ENCODE assay signal across 31 mouse cellular contexts in the genomic region with DNA sequence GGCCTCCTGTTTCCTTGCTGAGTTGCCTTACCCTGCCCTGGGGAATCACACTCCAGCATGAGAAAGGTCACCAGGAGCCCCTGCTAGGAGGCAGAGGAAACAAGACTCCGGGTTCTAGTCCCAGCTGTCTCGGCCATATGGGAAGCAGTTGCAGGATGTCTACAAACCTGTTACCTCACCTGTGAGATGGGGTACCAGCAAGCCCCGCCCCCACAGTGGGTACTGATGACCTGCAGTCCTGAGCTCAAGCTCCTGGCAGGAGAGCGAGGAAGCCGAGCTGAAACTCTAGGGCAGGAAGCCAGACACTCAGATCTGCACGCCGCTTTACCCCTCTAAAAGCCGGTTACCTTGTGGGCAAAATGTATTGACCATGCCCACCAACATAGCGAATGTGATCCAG. TPM values are rescaled to one million over a fixed set of nuclear protein-coding genes. Genes with fewer than 3 reads are reported as not detected.
DNase-seq lines count a peak whose midpoint lies in the region; ATAC-seq and TF ChIP-seq lines count a peak whose summit lies in the region.
"Had no signal": no experiment of that assay in that cellular context is flagged by ENCODE, and none has a peak within 500 bp of the region (broad histone marks: within the 10 kb centered on the region; RNA-seq: fewer than 3 reads in every experiment).

No protein-coding gene starts in this region.

- no peak for DNase-seq in cerebellum, postnatal 4 days (ENCODE audit: low spot score in 2 of 2)
- DNase-seq in left cerebral cortex, postnatal 4 days = peak; percentile 29
- DNase-seq in left cerebral cortex, postnatal 10 days (ENCODE audit: extremely low spot score in 1 of 2, low spot score in 2 of 2) = no peak
- peak; percentile 71 to 79 for DNase-seq in cerebellum, adult 2 months
- DNase-seq in cerebellum, postnatal 14 days = peak; percentile 45 to 50
- no peak for DNase-seq in layer of hippocampus, adult 11-12 months (ENCODE audit: low spot score)
- no peak for DNase-seq in forebrain, embryonic 14.5 days (ENCODE audit: low spot score)
- DNase-seq: adrenal gland, adult 2 months; adrenal gland, postnatal 36 days; embryo, embryonic 11 days; forebrain, postnatal 0 days; gastrocnemius, postnatal 25 days; heart, postnatal 14 days; kidney, adult 8-10 months; kidney, postnatal 10 days; layer of hippocampus, adult 9-11 months; liver; lung, adult 2 months; lung, postnatal 10 days; midbrain, embryonic 14.5 days; right cerebral cortex, postnatal 25 days; thymus, postnatal 14 days had no signal

- no peak for TF ChIP-seq POLR2A in cerebellum, adult 2 months (IDR thresholded peaks at IDR 0.05; ENCODE audit: borderline replicate concordance, insufficient read depth, low read length)

- no peak overlapping the region for H3K4me2 ChIP-seq in forebrain, embryonic 14.5 days (ENCODE audit: low read length)
- H3K4me2 ChIP-seq: embryonic facial prominence, embryonic 12.5 days; intestine, embryonic 15.5 days; neural tube, embryonic 15.5 days; stomach, embryonic 15.5 days had no signal

- H3K4me1 ChIP-seq in cerebellum, adult 2 months (ENCODE audit: control insufficient read depth, insufficient read depth, low read length) = peaks cover 5% of the 10 kb centered on the region; the same call in 1 of the 2 replicates
- peaks cover 8% of the 10 kb centered on the region for H3K4me1 ChIP-seq in forebrain, embryonic 14.5 days (ENCODE audit: control insufficient read depth, insufficient read depth, low read length)
- H3K4me1 ChIP-seq: stomach, embryonic 15.5 days had no signal

- peak; percentile 45; the same call in 1 of the 2 replicates for ATAC-seq in cerebellum, adult (ENCODE audit: insufficient number of reproducible peaks, low FRiP score, low TSS enrichment)
- no peak for ATAC-seq in forebrain, embryonic 14.5 days
- ATAC-seq: activated CD4-positive, CD25-positive, alpha-beta regulatory T cell, adult 4 months; forebrain, postnatal 0 days; hindbrain, postnatal 0 days; intestine, embryonic 15.5 days had no signal

- no peak overlapping the region for H3K27ac ChIP-seq in cerebellum, adult 2 months (ENCODE audit: insufficient read depth, low read length)
- H3K27ac ChIP-seq in forebrain, embryonic 14.5 days (ENCODE audit: low read depth, low read length) = no peak overlapping the region
- H3K27ac ChIP-seq: embryonic facial prominence, embryonic 12.5 days; hindbrain, postnatal 0 days; intestine, embryonic 15.5 days; liver, embryonic 14.5 days; macrophage; neural tube, embryonic 15.5 days; stomach, embryonic 15.5 days had no signal

- H3K4me3 ChIP-seq in cerebellum, adult 2 months (replicated peaks; ENCODE audit: insufficient read depth, low read depth, low read length) = no peak overlapping the region
- no peak overlapping the region for H3K4me3 ChIP-seq in forebrain, embryonic 14.5 days (ENCODE audit: low read depth, low read length)
- H3K4me3 ChIP-seq: embryonic facial prominence, embryonic 12.5 days; intestine, embryonic 15.5 days; neural tube, embryonic 15.5 days; stomach, embryonic 15.5 days had no signal

- no peaks in the 10 kb centered on the region for H3K27me3 ChIP-seq in cerebellum, adult 2 months (ENCODE audit: control insufficient read depth, insufficient read depth, low read length)
- H3K27me3 ChIP-seq in forebrain, embryonic 14.5 days (replicated peaks; ENCODE audit: control insufficient read depth, insufficient read depth, low read length) = no peaks in the 10 kb centered on the region
- H3K27me3 ChIP-seq: embryonic facial prominence, embryonic 12.5 days; intestine, embryonic 15.5 days; neural tube, embryonic 15.5 days; stomach, embryonic 15.5 days had no signal

- intact Hi-C loops in left cerebral cortex, postnatal 4 days (cut with DNase I) = no loop called here
- intact Hi-C loops in left cerebral cortex, postnatal 10 days (cut with DNase I) = no loop called here

- WGBS in cerebellum, adult 2 months = 23% methylated on average over 9 of the region's 9 CpGs
- 72% methylated on average over 9 of the region's 9 CpGs for WGBS in forebrain, embryonic 14.5 days

- no peak overlapping the region for H3K9ac ChIP-seq in forebrain, embryonic 14.5 days (ENCODE audit: low read length)
- H3K9ac ChIP-seq: embryonic facial prominence, embryonic 12.5 days; forebrain, postnatal 0 days; intestine, embryonic 15.5 days; liver, embryonic 14.5 days; neural tube, embryonic 15.5 days; stomach, embryonic 15.5 days had no signal

- no peak for TF ChIP-seq CTCF in cerebellum, adult 2 months (IDR thresholded peaks at IDR 0.05; ENCODE audit: borderline replicate concordance, insufficient read depth, low read depth, low read length)

- H3K9me3 ChIP-seq in forebrain, embryonic 14.5 days (replicated peaks; ENCODE audit: control insufficient read depth, low read length) = no peaks in the 10 kb centered on the region
- H3K9me3 ChIP-seq: embryonic facial prominence, embryonic 12.5 days; intestine, embryonic 15.5 days; neural tube, embryonic 15.5 days; stomach, embryonic 15.5 days had no signal

- H3K36me3 ChIP-seq in forebrain, embryonic 14.5 days (ENCODE audit: control insufficient read depth, insufficient read depth, low read length) = no peaks in the 10 kb centered on the region
- H3K36me3 ChIP-seq: embryonic facial prominence, embryonic 12.5 days; intestine, embryonic 15.5 days; neural tube, embryonic 15.5 days; stomach, embryonic 15.5 days had no signal

RNA-seq across cellular contexts. Expression of gene Tspan18, which starts 31.1 kb away (rescaled TPM):
- total RNA-seq in left cerebral cortex, postnatal 4 days (2021) = 10 to 100 TPM; 13.8 to 14.6 TPM
- 1 to 10 TPM; 5.6 to 6.0 TPM for total RNA-seq in left cerebral cortex, postnatal 10 days (2021)
- polyA plus RNA-seq in cerebellum, adult 2 months (2012; rRNA removed) = 11.3 and 13.1 TPM in 2 replicates
- 15.6 and 17.3 TPM in 2 replicates for polyA plus RNA-seq in forebrain, embryonic 14.5 days (2014; fragmentation: Nextera tagmentation; extraction: Ambion mirVana)

Comparison
In these comparisons a context has a peak if more than half of its experiments do, and no peak if none do; other contexts are left out.
1. DNase-seq: peak in left cerebral cortex, postnatal 4 days (single experiment), cerebellum, adult 2 months (2 of 2) and cerebellum, postnatal 14 days (2 of 2); none in cerebellum, postnatal 4 days (0 of 2), left cerebral cortex, postnatal 10 days (0 of 2), layer of hippocampus, adult 11-12 months (single experiment) and forebrain, embryonic 14.5 days (single experiment).